Mouse (Mus musculus) G1E (cell line): ENCODE results near the gene Sf1.

Experiments
- CTCF ChIP-seq: IDR thresholded peaks from 2 replicates; pipeline ENCODE4 v1.5.1; 2012; ENCODE audit warnings: low read depth, low read length, inconsistent platforms, mixed read lengths
- GATA1 ChIP-seq: IDR thresholded peaks from 2 replicates; pipeline ENCODE4 v1.6.1; 2012; ENCODE audit warnings: borderline replicate concordance, low read length, inconsistent platforms, mixed read lengths
- GATA2 ChIP-seq: IDR thresholded peaks from 2 replicates; pipeline ENCODE4 v1.6.1; 2012; ENCODE audit warnings: low read depth, low read length, inconsistent platforms, borderline replicate concordance
- POLR2AphosphoS5 ChIP-seq: IDR thresholded peaks from 2 replicates; pipeline ENCODE4 v1.6.1; 2012; ENCODE audit warnings: low read depth, low read length, inconsistent platforms; ENCODE audit not compliant: insufficient replicate concordance
- TAL1 ChIP-seq: conservative IDR thresholded peaks from 2 replicates; pipeline ENCODE4 v1.6.1; 2012; ENCODE audit warnings: low read depth, low read length, inconsistent platforms, mixed read lengths

DNA sequence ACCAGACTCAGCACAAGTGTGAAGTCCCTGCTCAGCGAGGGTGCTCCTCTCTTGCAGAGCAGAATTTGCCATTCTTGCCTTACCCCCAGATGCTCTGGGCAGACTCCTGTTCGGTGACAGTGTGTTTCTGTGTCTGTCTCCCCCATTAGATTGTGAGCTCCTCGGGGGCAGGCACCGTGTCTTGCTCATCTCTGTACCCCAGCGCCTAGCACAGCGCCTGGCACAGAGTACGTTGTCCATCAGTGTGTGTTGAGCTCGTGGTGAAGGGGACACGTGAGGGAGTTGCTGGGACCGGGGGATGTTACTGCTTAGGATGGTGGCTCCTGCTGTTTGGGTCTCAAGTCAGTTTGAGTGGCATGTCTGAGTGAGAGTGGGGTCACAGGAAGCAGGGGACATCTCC is 40.4 kb downstream of the Sf1 start:
- TF ChIP-seq CTCF (no peak), GATA1 (no peak), TAL1 (no peak), GATA2 (no peak), POLR2AphosphoS5 (no peak)
